Mouse (Mus musculus) left cerebral cortex, postnatal 25 days (tissue): ENCODE measurements around the gene Greb1. TPM values are rescaled to one million over a fixed set of nuclear protein-coding genes. Genes with fewer than 3 reads are reported as not detected.
"Not testable (repeated sequence)": the region's sequence is repeated elsewhere in the genome, so short reads cannot be mapped to it uniquely, and the experiment has no call there.

ENCODE experiments used
- DNase-seq, 2 experiments: peaks; one replicate each; pipeline ENCODE4 v3.0.0; 2022; ENCODE audit warnings: low spot score in 2 of 2, mixed read lengths in 1 of 2
- intact Hi-C: fragments of 180-260 bp; cut with DNase I; formaldehyde crosslinking; loops from one replicate; pipeline ENCODE4 v1.15.1; 2025
- total RNA-seq, 2 experiments: library from RNA; stranded (reverse); gene quantifications; 2 replicates each; pipeline ENCODE4 v1.2.3; 2021

Greb1 gene
- total RNA-seq, 2 experiments from 2014 or later = 0.71 to 1.3 TPM

GRCm38 (mm10) chr12:16726229-16726628 is 74.5 kb downstream of the Greb1 start:
- intact Hi-C loops = no loop called here
- no peak for DNase-seq

DNA sequence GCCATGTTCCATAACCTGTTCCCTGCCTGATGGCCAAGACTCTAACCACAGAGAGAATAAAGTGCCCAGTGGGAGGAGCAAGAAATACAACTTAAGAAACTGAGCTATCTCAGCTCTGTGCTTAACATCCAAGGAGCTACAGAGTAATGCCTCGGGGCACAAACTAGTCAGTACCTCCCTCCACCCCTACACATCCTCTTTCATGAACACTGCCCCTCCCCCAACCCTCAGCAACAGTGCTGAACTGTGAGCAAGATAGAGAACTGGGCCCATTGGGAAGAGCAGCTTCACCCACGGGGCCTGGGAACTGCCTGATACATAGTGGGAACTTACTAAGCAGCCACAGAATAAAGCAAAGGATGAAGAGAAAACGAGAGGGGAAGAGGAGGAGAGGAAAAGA is 77.1 kb downstream of the Greb1 start:
- intact Hi-C loops = no loop called here

GRCm38 (mm10) chr12:16718660-16719315 is 81.9 kb downstream of the Greb1 start:
- peak; percentile 51 to 66 for DNase-seq
- intact Hi-C loops = loop anchor here (1.0 to 10.0 kb wide), 2 partner anchors 36 to 296 kb away; partner anchors contain the start of gene 2410004P03Rik

More for the DNA sequence above, 77.1 kb downstream of the Greb1 start:
- DNase-seq = no peak

- peak; percentile 17 to 41 for DNase-seq
- intact Hi-C loops = loop anchor here (1.0 to 10.0 kb wide), 2 partner anchors 88 to 297 kb away; partner anchors contain the start of gene 2410004P03Rik
Observed at GRCm38 (mm10) chr12:16717653-16718052, 83.0 kb downstream of the Greb1 start.

GRCm38 (mm10) chr12:16714616-16715015 is 86.1 kb downstream of the Greb1 start:
- DNase-seq = no peak
- intact Hi-C loops = loop anchor here (10.0 kb wide), 1 partner anchor 300 kb away; the partner anchor contains the start of gene 2410004P03Rik

DNA sequence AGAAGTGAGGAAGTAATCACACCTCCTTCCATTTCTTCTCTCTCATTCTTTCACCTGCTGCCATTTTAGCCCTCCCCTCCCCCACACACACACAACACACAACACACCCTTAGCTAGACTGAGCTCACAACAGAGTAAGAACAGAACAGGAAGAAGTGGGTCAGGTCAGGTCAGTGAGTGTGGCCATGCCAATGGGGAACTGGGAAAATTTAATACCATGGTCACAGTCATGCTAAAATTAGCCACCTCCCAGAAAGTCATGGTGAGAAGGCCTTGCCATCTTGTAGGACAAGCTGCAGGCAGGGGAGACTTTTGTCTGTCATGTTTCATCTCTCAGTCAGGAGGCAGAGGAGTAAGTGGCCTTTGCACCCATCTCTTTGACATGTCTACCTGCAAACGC is 102.0 kb downstream of the Greb1 start:
- intact Hi-C loops = no loop called here

GRCm38 (mm10) chr12:16696146-16696545 is 104.5 kb downstream of the Greb1 start:
- no peak for DNase-seq
- intact Hi-C loops = no loop called here

More for the DNA sequence above, 102.0 kb downstream of the Greb1 start:
- DNase-seq = no peak

GRCm38 (mm10) chr12:16695252-16695651 is 105.4 kb downstream of the Greb1 start:
- DNase-seq, intact Hi-C loops: not testable (repeated sequence)

- no peak for DNase-seq
- intact Hi-C loops = no loop called here
Observed at GRCm38 (mm10) chr12:16694783-16695182, 105.9 kb downstream of the Greb1 start.

GRCm38 (mm10) chr12:16690631-16691030 is 110.1 kb downstream of the Greb1 start:
- intact Hi-C loops = no loop called here
- DNase-seq = no peak

- DNase-seq = no peak
- intact Hi-C loops = no loop called here
Observed at GRCm38 (mm10) chr12:16672246-16672645, 128.4 kb downstream of the Greb1 start.

DNA sequence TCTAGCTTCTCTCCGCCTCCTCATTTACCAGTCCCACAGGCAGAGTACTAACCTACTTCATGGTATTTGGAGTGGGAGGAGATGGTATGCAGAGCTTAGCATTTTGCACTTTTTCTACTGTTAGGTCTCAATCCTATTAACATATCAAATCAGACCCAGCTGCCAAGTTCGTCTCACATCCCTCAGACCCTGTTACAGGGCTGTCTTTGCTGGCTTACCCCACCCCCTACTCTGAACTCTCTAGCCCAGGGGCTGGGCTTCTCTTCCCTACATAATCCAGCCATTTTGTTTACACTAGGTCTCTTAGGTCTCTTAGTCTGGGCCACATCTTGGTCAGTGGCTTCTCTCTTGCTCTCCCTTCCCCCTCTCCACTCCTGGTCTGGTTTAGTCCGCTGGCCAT is 131.5 kb downstream of the Greb1 start:
- intact Hi-C loops = no loop called here
- no peak for DNase-seq

DNA sequence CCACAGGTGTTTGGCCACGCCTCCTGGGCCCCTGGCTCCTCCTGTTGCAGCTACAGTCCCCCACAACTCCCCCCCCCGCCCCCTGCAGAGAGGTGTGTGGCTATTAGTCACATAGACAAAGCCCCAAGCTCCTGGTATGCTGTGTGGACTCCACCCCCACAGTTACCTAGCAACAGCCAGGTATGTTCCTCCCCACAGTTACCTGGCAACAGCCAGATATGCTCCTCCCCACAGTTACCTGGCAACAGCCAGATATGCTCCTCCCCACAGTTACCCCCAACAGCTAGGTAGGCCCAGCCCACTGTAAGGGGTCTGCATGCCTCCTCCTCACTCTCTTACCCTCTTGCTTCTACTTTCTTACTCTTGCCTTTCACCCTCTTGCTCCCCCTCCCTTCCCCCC is 135.7 kb downstream of the Greb1 start:
- intact Hi-C loops = no loop called here
- no peak for DNase-seq

GRCm38 (mm10) chr12:16662955-16663585 is 137.6 kb downstream of the Greb1 start:
- intact Hi-C loops = no loop called here
- peak in 1 of 2 experiments; percentile 70 for DNase-seq

- no peak for DNase-seq
- intact Hi-C loops = no loop called here
Observed at GRCm38 (mm10) chr12:16661936-16662335, 138.8 kb downstream of the Greb1 start.

DNA sequence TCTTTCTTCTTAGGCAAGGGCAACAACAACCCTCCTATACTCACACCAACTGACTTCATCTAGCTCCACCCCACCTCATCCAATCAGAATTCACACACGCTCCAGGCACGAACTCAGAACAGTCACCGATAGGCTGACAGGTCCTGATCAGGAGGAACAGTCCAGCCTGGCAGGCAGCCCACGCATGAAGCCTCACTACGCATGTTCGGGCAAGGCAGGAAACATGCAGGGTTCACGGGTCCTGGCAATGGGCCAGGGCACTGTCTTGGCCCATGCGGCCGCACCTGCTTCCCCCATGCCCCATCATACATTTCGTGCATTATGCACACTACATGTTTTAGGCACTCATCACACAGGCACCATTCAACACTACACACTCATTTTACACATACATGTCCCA is 139.2 kb downstream of the Greb1 start:
- no peak for DNase-seq
- intact Hi-C loops = no loop called here

- intact Hi-C loops = loop anchor here (5.0 kb wide), 1 partner anchor 90 kb away; no protein-coding TSS in a partner anchor
- DNase-seq = peak; percentile 25 to 54
Observed at GRCm38 (mm10) chr12:16656906-16657875, 143.5 kb downstream of the Greb1 start.

- intact Hi-C loops = loop anchor here (5.0 kb wide), 1 partner anchor 88 kb away; no protein-coding TSS in a partner anchor
- no peak for DNase-seq
Observed at GRCm38 (mm10) chr12:16655604-16656003, 145.1 kb downstream of the Greb1 start.

- intact Hi-C loops = no loop called here
- DNase-seq = peak; percentile 77 to 78
Observed at GRCm38 (mm10) chr12:16653332-16654093, 147.2 kb downstream of the Greb1 start, which contains the start of gene Ntsr2. Gene Ntsr2, plus strand, starts transcription at chr12:16653382.
